Mouse (Mus musculus) brain, embryonic 18.5 days (tissue): Measurements from ENCODE around the gene Serf1.
A peak's percentile ranks its signal among the peaks of the same experiment; 100 is the strongest.
"Not testable (repeated sequence)": the region's sequence is repeated elsewhere in the genome, so short reads cannot be mapped to it uniquely, and the experiment has no call there.

Source experiments
- DNase-seq: peaks from one replicate; pipeline ENCODE4 v3.0.0-alpha.2; 2012; ENCODE audit warnings: low read depth, low spot score

The Serf1 gene

DNA sequence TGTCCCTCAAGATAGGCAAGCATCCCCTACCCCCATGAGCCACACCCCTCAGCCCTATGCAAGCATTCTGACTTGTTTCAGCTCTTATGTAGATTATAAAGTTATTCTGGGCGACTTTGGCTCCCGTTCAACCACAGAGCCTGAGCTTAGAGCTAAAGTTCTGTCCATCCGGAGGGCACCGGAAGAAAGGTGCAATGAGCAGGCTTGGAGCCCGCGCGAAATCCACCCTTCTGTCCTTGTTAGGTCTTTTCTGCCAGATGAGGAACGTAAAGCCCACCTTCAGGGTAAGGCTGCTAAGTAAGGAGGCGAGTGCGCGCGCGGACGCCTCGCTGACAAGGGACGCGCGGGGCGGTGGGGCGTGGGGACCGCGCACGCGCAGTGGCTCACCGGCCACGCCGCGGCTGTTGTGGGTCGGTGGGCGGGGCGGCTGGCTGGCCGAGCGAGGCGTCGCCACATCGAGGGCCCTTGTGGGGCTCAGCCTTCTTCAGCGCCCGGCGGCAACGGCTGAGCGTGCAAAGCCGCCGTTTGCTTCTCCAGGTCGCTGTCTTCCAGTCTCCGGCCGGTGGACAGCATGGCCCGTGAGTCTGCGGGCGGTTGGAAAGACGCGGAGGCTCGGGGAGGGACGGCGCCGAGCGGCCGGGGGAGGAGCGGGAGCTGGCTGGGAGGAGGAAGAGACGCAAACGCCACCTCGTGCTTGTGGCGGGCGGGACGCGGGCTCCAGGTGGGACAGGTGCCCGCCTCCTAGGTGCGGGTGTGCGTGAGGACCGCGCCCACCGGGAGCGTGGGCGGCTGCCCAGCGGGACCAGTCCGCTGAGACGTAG lies at the start of gene Serf1:
Gene Serf1 (plus strand): TSS at position 361 of the 821 bp plus-strand sequence.
- DNase-seq: peak; percentile 30

DNA sequence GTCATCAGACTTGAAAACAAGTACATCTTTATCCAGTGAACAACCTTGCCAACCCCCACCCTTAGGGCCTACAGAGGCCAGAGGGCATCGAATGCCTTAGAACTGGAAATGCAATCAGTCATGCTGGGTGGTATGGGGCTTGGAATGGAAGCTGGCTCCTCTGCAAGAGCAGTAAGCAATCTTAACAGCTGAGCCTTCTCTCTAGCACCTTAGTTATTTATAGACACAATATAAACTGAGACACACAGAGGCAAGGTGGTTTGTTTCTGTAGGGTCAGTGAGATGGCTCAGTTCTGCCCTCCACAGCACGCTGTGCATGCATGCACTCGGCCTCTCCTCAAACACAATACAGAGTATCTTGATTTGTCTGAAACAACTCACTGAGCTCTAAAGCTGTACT lies 43.9 kb upstream of the Serf1 start:
- no peak for DNase-seq

DNA sequence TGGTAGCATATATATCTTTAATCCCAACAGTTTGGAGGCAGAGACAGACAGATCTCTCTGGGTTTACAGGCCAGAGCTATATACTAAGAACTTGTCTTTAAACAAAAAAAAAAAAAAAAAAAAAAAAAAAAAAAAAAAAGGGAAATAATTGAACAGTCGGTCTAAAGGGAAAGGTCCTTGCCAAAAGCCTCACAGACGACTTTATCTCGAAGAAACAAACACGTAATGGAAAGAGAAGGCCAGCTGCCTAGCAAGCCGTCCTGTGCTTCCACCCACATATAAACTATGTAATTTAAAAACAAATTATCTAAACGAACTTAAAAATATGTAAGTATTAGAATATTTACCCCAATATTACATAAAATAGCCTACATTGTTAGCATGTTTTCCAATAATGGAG lies 40.0 kb upstream of the Serf1 start:
- DNase-seq: no peak

DNA sequence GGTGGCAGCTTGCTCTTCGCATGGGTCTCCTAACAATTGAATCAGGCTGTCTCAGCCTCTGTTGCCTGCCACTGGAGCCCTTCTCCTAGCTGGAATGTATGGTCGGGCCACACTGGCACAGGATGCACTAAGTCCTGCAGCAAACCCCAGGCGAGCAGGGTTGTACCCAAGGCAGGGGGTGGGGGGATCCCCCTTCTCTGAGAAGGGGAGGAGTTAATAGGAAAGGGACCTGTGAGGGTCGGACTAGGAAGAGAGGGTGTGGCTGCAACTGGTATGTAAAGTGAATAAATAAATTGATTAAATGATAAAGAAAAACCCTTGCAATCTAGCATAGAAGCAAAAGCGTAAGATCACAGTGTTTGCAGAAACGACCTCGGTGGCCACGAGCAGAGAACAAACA lies 36.3 kb upstream of the Serf1 start:
- DNase-seq: no peak

DNA sequence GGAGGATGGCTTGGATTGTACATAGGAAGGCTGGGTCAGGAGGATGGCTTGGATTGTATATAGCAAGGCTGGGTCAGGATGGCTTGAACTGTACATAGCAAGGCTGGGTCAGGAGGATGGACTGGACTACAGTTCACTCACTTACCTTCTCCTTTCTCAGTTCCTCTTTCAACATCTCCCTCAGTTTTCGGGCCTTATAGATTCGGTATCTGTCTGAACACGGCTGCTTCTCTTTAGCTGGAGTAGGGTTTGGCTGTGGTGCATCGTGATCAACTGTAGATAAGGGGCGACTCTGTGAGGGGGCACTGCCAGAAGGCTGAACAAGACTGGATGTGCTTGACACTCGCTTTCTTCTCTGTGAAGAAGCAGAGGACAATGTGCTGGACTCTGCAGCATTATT lies 9.0 kb upstream of the Serf1 start:
- no peak for DNase-seq

DNA sequence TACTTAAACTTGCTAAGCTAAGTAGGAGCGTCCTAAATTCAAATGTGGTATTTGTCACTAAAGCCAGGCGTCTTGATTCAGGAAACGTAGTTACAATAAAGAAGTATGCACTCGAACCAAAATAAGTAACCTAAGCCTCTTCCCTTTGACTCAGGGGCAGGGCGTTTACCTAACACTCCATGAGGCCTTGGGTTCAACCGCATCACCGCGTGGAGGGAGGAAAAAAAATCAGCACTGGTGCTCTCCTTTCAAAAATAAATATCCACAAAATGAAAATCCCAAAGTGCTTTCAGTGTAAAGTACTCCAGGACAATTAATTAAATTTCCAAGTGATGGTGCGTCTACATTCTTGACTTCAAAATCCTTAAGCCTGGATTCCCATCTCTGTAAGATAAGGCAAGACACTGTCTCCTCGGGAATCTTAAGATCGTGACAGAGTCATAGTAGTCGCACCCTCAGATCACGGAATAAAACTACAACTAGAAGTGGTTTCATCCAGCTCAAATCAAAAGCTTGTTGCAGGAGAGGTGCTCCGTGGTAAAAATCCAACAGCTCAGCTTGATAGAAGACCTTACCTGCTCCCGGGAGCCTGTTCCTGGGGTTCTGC lies 4.7 kb upstream of the Serf1 start:
- DNase-seq: no peak

DNA sequence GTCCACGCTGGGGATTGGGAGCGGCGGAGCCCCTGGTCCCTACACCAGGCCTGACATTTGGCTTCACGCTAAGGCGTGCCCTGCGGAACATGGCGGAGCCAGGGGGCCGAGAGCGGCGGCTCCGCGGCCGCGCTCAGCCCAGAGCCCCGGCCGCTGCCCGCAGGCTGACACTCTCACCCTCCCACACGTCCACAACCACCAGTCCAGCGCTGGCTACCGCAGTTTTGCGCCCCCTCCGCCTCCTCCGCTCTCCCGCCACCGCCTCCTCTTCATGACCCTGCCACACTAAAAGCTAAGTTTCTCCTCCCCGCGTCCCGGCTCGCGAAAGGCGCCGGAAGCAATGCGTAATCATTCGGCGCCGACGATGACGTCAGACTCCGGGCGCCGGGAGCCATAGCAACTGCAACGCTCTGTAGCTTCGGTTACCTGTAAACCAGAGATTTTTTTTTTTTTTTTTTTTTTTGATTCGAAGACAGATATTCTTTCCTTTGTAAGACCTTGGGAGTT lies 4.0 kb upstream of the Serf1 start, which contains the start of gene Bdp1:
Gene Bdp1 (minus strand): TSS at position 323 of the 507 bp plus-strand sequence.
- peak; percentile 79 for DNase-seq

DNA sequence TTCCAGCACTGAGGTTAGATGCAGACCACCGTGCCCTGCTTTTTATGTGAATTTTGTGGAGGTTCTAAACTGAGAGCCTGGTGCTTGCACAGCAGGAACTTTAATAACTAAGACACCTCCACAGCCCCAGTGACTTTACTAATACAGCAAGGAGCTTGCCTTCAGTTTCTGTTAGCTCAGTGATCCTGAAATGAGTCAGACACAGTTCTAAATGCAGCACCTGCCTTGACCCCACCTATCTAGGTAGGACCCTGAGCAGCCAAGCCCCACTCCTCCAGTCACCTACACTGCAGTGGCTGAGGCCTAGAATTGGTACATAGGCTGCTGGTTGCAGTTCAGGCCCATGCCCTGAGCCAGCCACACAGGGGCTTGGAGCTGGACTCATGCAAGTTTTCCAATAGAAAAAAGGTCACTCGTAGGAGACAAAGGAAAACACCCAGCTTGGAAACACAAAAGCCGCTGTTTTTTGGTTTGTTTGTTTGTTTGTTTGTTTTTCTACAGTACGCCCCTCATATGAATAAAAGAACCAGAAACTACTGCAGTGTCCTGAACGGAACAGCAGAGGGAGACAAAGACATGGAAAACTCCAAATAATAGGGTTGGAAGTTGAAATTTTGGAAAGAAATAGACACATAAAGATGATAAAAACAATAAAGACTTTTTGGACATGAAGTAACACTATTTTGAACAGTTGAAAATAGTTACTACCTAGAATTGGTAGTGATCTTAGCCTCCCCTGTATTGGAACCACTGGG lies 4.6 kb downstream of the Serf1 start:
- DNase-seq: no peak

DNA sequence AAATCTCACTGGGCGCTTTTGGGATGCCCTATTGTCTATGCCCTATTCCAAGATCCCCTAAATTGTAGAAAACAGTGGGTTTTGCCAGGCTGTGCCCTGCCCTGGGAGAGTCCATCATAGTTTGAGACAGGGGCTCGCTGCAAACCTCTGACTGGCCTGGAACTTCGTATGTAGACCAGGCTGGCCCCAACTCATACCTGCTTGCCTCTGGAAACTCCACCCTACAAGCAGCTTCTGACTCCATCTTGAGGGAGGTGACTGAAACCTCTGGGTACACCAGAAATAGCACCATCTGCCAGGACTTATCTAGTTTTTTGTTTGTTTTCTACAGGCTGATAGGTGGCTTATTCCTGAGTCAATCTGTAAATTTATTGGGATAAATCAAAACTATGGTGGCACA lies 16.2 kb downstream of the Serf1 start:
- no peak for DNase-seq

DNA sequence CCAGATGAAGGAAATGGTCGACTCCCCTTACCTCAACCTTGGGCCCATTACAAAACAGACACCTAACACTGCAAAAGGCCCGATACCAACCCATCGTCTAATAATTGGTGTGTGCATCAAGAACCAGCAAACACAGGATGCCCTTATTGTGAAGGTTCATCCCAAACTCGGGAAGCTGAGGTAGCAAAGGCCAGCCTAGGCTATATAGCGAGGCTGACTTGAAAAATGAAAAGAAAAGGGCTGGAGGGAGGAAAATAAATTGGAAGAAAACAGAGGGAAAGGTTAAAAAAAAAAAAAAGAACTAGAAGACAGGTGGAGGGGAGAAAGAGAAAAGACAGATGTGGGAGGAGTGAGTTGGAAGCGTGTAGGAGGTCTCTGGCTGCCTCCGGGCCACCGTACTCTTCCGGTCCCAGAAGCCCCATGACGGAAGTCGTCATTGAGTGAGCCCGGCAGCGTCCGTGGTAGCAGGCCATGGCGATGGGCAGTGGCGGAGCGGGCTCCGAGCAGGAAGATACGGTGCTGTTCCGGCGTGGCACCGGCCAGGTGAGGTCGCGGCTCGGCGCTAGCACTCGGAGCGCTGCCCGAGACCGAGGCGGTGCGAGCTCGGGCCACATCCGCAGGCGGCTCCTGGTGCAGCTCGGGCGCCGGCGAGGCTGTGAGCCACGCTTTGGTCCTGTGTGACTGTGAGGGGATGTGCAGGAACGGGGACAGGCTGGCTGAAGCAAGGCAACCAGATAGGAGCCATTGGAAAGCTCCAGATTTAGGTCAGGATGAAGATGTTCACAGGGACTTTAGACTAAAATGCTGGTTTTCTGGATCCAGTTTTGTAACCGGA lies 16.8 kb downstream of the Serf1 start, which contains the start of gene Smn1:
Gene Smn1 (plus strand): TSS at position 430 of the 835 bp plus-strand sequence.
- DNase-seq: peak; percentile 90

DNA sequence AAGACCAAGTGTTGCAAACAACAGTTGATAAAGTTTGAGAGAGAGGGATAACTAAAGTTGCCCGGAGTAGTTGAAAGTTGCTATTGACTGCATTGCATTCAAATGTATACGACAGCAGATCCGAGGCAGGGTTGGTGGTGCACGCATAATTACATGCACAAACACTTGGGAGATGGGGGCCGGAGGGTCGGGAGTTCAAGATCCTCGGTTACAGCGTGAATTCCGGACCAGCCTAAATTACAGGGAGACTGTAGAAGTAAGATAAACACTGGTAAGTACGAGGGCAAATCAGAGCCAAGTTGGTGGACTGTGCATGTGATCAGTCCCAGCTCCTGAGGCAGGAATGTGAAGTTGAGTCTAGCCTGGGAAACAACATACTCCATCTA lies 17.4 kb downstream of the Serf1 start:
- DNase-seq: no peak

DNA sequence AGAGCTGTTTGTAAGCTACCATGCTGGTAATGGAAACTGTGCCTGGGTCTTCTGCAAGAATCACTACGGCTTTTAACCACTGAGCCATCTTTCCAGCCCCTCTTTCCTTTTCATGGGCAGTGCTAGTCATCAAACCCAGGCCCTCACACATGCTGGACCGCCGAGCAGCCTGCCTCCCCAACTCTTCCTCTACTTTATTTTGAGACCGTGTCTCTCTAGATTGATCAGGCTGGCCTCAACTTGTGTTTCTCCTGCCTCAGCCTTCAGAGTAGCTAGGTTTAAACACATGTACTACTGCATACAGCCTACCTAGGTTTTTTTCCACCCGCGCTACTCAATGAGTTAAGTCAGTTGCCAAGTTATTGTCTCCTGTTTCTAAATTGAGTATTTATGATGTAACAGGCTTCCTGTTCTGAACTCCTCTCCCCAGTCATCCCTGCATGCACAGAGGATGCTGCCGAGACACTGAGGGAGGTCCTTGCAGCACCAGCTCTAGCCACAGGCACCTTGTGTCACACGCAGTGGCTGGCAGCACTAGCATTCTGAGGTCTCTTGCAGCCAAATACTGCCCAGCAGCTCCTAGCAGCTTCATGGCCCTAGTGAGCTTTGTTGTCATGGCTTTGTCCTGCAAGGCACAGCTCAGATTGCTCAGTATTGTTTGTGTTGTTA lies 34.0 kb downstream of the Serf1 start:
- DNase-seq: no peak

DNA sequence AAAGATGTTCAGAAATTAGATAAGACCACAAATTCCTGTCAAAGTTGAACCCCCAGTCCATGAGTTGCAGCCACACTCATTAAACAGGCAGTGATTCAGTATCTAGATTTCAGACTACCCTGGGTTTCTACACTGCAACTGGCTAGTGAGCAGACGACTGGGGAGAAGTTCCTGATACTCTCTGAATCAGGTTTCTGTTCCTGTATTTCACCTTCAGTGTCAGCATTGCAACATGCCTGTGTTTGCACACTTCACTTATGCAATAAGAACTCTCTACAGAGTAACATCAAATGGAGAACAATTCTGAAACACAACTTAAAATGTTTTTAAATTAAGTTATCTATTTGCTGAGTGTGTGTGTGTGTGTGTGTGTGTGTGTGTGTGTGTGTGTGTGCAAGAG lies 44.8 kb downstream of the Serf1 start:
- DNase-seq: no peak

DNA sequence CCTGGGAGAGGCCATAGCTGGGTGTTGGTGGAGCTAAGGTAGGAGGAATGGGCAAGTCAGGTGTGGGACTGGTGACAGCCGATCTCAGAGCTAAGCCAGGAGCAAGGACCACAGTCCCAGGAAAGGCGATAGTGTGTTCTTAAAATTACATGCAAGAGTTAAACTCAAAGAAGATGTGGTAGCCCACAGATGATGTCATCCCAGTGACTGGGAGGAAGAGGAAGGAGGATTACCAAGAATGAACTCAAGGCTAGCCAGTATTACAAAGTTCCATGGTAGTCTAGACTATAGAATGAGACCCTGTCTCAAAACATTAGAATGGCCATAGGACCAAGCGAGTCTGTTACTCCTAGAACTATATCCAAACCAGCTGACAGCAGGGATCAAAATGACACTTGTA lies 48.8 kb downstream of the Serf1 start:
- no peak for DNase-seq

DNA sequence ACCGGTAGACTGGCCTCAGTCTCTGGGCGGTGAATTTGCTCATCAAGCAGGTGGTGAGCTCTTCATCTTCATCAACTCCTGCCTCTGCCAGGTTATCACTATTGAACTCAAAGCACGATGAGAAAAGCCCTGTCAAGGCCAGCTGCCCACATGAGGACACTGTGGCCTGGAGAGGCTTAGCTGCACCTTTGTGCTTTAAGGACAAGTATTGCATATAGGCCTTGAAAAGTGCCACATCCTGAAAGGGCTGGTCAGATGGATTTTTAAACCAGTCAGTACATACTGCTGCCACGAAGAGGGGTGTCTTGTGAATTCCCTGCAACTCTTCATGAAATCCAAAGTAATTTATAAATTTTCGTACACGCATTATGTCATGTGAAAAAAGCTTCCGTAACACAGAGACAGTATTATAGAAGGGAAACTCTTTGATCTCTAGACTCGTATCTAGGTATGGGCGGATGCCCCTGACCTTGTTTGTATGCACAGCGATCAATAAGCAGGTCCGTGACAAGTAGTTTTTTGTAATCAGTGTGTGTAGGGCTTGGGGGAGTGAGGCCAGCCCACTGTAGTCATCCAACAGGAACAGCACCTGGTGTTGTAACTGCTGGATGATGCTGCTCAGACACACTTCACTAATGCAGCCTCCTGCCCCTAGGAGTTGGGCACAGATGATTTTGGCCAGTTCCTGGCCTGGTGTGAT lies 53.5 kb downstream of the Serf1 start:
- DNase-seq: not testable (repeated sequence)

DNA sequence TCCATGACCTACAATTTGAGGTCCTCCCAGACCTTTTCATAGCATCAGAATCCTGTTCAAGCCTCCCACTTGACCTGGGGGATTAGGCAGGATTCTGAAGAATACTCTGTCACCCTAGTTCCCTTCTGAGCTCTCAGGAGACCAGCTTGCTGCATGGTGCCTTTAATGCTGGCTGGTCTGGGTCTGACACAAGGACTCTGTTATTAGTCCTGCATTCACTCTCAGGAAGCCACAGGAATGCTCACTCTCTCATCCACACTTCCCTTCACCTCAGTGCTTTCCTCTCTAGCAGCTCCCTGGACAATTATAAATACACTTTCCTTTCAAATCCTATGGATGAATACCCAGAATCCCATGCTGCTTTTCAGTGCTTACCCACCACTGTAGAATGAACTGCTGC lies 54.7 kb downstream of the Serf1 start:
- DNase-seq: not testable (repeated sequence)
